Mouse (Mus musculus): ENCODE results near the gene Birc7. TPM values are rescaled to one million over a fixed set of nuclear protein-coding genes. Genes with fewer than 3 reads are reported as not detected.

Gene Birc7
- total RNA-seq (2021), result not detected
- long read RNA-seq, experiment 1, result 0 reads
- long read RNA-seq, experiment 2, result 0 reads

GRCm38 (mm10) chr2:180928723-180929122 is at the start of gene Birc7:
Gene Birc7, plus strand, starts transcription at chr2:180929023.
- no peak within 1 kb of the TSS for H3K4me3 ChIP-seq
- no peak for DNase-seq (ENCODE audit: low spot score in 2 of 2)
- no peak within 1 kb of the TSS for H3K27ac ChIP-seq
- no peak for TF ChIP-seq CTCF (conservative IDR thresholded peaks at IDR 0.05)

- TF ChIP-seq CTCF (conservative IDR thresholded peaks at IDR 0.05), result 0 out of 2 replicates have a peak, but pooled peaks have one; percentile 5
- peak overlapping the region; percentile 83 for H3K27ac ChIP-seq
- H3K4me3 ChIP-seq, result no peak overlapping the region
- peak; percentile 72 to 83 for DNase-seq (ENCODE audit: low spot score in 2 of 2)
These were observed 49.3 kb upstream of the Birc7 start for GRCm38 (mm10) chr2:180879365-180880067.

- TF ChIP-seq CTCF (conservative IDR thresholded peaks at IDR 0.05), result no peak
- no peak overlapping the region for H3K27ac ChIP-seq
- no peak for DNase-seq (ENCODE audit: low spot score in 2 of 2)
- H3K4me3 ChIP-seq, result no peak overlapping the region
These were observed 47.5 kb upstream of the Birc7 start for GRCm38 (mm10) chr2:180881281-180881680.

- DNase-seq (ENCODE audit: low spot score in 2 of 2), result no peak
- no peak overlapping the region for H3K27ac ChIP-seq
- no peak overlapping the region for H3K4me3 ChIP-seq
- TF ChIP-seq CTCF (conservative IDR thresholded peaks at IDR 0.05), result no peak
These were observed 43.6 kb upstream of the Birc7 start for GRCm38 (mm10) chr2:180885270-180885669.

GRCm38 (mm10) chr2:180889271-180889920 is 39.4 kb upstream of the Birc7 start:
- no peak for DNase-seq (ENCODE audit: low spot score in 2 of 2)
- no peak overlapping the region for H3K4me3 ChIP-seq
- TF ChIP-seq CTCF (conservative IDR thresholded peaks at IDR 0.05), result no peak
- no peak overlapping the region for H3K27ac ChIP-seq

- peak overlapping the region; percentile 99; the same call in 1 of the 2 replicates for H3K27ac ChIP-seq
- H3K4me3 ChIP-seq, result no peak overlapping the region
- DNase-seq (ENCODE audit: low spot score in 2 of 2), result no peak
- TF ChIP-seq CTCF (conservative IDR thresholded peaks at IDR 0.05), result no peak
These were observed 38.9 kb upstream of the Birc7 start for GRCm38 (mm10) chr2:180889921-180890280.

- Histone ChIP-seq H3K27ac (peak overlapping the region; percentile 99), H3K4me3 (peak overlapping the region; percentile 81)
- TF ChIP-seq CTCF (conservative IDR thresholded peaks at IDR 0.05), result no peak
- DNase-seq (ENCODE audit: low spot score in 2 of 2), result no peak
These were observed 38.3 kb upstream of the Birc7 start for GRCm38 (mm10) chr2:180890422-180891074.

GRCm38 (mm10) chr2:180891075-180891834 is 37.6 kb upstream of the Birc7 start:
- peak overlapping the region; percentile 81 for H3K4me3 ChIP-seq
- H3K27ac ChIP-seq, result peak overlapping the region; percentile 99
- no peak for TF ChIP-seq CTCF (conservative IDR thresholded peaks at IDR 0.05)
- peak; percentile 69 to 74 for DNase-seq (ENCODE audit: low spot score in 2 of 2)

- DNase-seq (ENCODE audit: low spot score in 2 of 2), result no peak
- TF ChIP-seq CTCF (conservative IDR thresholded peaks at IDR 0.05), result no peak
- peak overlapping the region; percentile 81 for H3K4me3 ChIP-seq
These were observed 36.9 kb upstream of the Birc7 start for GRCm38 (mm10) chr2:180891835-180892323.

GRCm38 (mm10) chr2:180892841-180893521 is 35.8 kb upstream of the Birc7 start:
- Histone ChIP-seq H3K27ac (peak overlapping the region; percentile 99), H3K4me3 (peak overlapping the region; percentile 81)
- DNase-seq (ENCODE audit: low spot score in 2 of 2), result peak; percentile 90 to 91
- TF ChIP-seq CTCF (conservative IDR thresholded peaks at IDR 0.05), result no peak

More at GRCm38 (mm10) chr2:180891835-180892323, 36.9 kb upstream of the Birc7 start:
- H3K27ac ChIP-seq, result peak overlapping the region; percentile 99

GRCm38 (mm10) chr2:180893537-180894028 is 35.2 kb upstream of the Birc7 start:
- Histone ChIP-seq H3K27ac (peak overlapping the region; percentile 99), H3K4me3 (peak overlapping the region; percentile 81)
- no peak for TF ChIP-seq CTCF (conservative IDR thresholded peaks at IDR 0.05)
- peak; percentile 32 to 68 for DNase-seq (ENCODE audit: low spot score in 2 of 2)

Measured in layer of hippocampus, adult 2 months (tissue).